ENCODE assay signal across 8 mouse cellular contexts in genomic region chr11:98863028-98863750, GRCm38 (mm10). TPM values are rescaled to one million over a fixed set of nuclear protein-coding genes. Genes with fewer than 3 reads are reported as not detected.
DNase-seq lines count a peak whose midpoint lies in the region; ATAC-seq and TF ChIP-seq lines count a peak whose summit lies in the region.

TSS of gene Wipf2 (plus strand) at chr11:98863638.

- peak within 1 kb of the TSS; percentile 72 for H3K4me2 ChIP-seq in embryonic facial prominence, embryonic 15.5 days (replicated peaks)
- H3K4me2 ChIP-seq in kidney, embryonic 15.5 days: peak within 1 kb of the TSS; percentile 79

- TF ChIP-seq CTCF in bone marrow, adult 2 months (IDR thresholded peaks at IDR 0.05; ENCODE audit: control insufficient read depth, insufficient read depth, low read length): peak; percentile 75

- peaks cover 18% of the 10 kb centered on the region for H3K36me3 ChIP-seq in embryonic facial prominence, embryonic 15.5 days
- peaks cover 23% of the 10 kb centered on the region for H3K36me3 ChIP-seq in heart, embryonic 10.5 days
- H3K36me3 ChIP-seq in kidney, embryonic 15.5 days: peaks cover 24% of the 10 kb centered on the region

- H3K27ac ChIP-seq in bone marrow, adult 2 months (ENCODE audit: control insufficient read depth, insufficient read depth, low read depth, low read length, poor library complexity): peak within 1 kb of the TSS; percentile 75
- peak within 1 kb of the TSS; percentile 93 for H3K27ac ChIP-seq in embryonic facial prominence, embryonic 15.5 days (replicated peaks)
- H3K27ac ChIP-seq in heart, embryonic 10.5 days: peak within 1 kb of the TSS; percentile 97
- H3K27ac ChIP-seq in kidney, embryonic 15.5 days: peak within 1 kb of the TSS; percentile 96

- H3K9ac ChIP-seq in embryonic facial prominence, embryonic 15.5 days: peak within 1 kb of the TSS; percentile 59
- peak within 1 kb of the TSS; percentile 71 for H3K9ac ChIP-seq in kidney, embryonic 15.5 days

- H3K4me1 ChIP-seq in bone marrow, adult 2 months (ENCODE audit: control insufficient read depth, insufficient read depth, low read length): no peaks in the 10 kb centered on the region; the same call in 1 of the 2 replicates
- H3K4me1 ChIP-seq in embryonic facial prominence, embryonic 15.5 days: peaks cover 15% of the 10 kb centered on the region
- peaks cover 27% of the 10 kb centered on the region for H3K4me1 ChIP-seq in heart, embryonic 10.5 days
- H3K4me1 ChIP-seq in kidney, embryonic 15.5 days: peaks cover 16% of the 10 kb centered on the region

- DNase-seq in 416B (ENCODE audit: low read depth): peak; percentile 95
- DNase-seq in heart, embryonic 10.5 days (ENCODE audit: low spot score): peak; percentile 98
- DNase-seq in liver: peak; percentile 95
- peak; percentile 96 to 98 for DNase-seq in spleen, postnatal 4 days (ENCODE audit: low spot score in 2 of 2)

- WGBS in bone marrow, adult 2 months: 6% methylated on average over 40 of the region's 41 CpGs
- 8% methylated on average over 40 of the region's 41 CpGs for WGBS in embryonic facial prominence, embryonic 15.5 days
- WGBS in heart, embryonic 10.5 days: 6% methylated on average over 41 of the region's 41 CpGs
- 6% methylated on average over 41 of the region's 41 CpGs for WGBS in kidney, embryonic 15.5 days

- TF ChIP-seq POLR2A in bone marrow, adult 2 months (IDR thresholded peaks at IDR 0.05; ENCODE audit: borderline replicate concordance, control insufficient read depth, low read depth, low read length): peak; percentile 59; the same call in 1 of the 2 replicates

- no peaks in the 10 kb centered on the region for H3K9me3 ChIP-seq in embryonic facial prominence, embryonic 15.5 days (replicated peaks)
- H3K9me3 ChIP-seq in heart, embryonic 10.5 days: no peaks in the 10 kb centered on the region
- H3K9me3 ChIP-seq in kidney, embryonic 15.5 days (replicated peaks): no peaks in the 10 kb centered on the region

- peak; percentile 93 for ATAC-seq in embryonic facial prominence, embryonic 15.5 days (ENCODE audit: insufficient number of reproducible peaks, low FRiP score, low TSS enrichment, low read depth)
- ATAC-seq in kidney, embryonic 15.5 days (replicated peaks; ENCODE audit: low FRiP score): peak; percentile 90
- ATAC-seq in monocyte, adult 5-6 weeks (replicated peaks; ENCODE audit: insufficient number of reproducible peaks, low FRiP score, low TSS enrichment, poor library complexity, severe bottlenecking): peak; percentile 94

- H3K27me3 ChIP-seq in embryonic facial prominence, embryonic 15.5 days: no peaks in the 10 kb centered on the region
- H3K27me3 ChIP-seq in heart, embryonic 10.5 days (ENCODE audit: insufficient read depth, poor library complexity, severe bottlenecking): no peaks in the 10 kb centered on the region
- H3K27me3 ChIP-seq in kidney, embryonic 15.5 days: no peaks in the 10 kb centered on the region; the same call in 1 of the 2 replicates

- peak within 1 kb of the TSS; percentile 88 for H3K4me3 ChIP-seq in bone marrow, adult 2 months (replicated peaks; ENCODE audit: control insufficient read depth, low read depth, low read length)
- H3K4me3 ChIP-seq in embryonic facial prominence, embryonic 15.5 days (replicated peaks): peak within 1 kb of the TSS; percentile 70
- peak within 1 kb of the TSS; percentile 92 for H3K4me3 ChIP-seq in heart, embryonic 10.5 days
- H3K4me3 ChIP-seq in kidney, embryonic 15.5 days (replicated peaks): peak within 1 kb of the TSS; percentile 75

RNA-seq across cellular contexts. Expression of gene Wipf2, which starts in this region (rescaled TPM):
- polyA plus RNA-seq in bone marrow, adult 2 months (2011; ENCODE audit: insufficient read depth, insufficient read length, low replicate concordance, missing spikeins): 5.9 and 11.3 TPM in 2 replicates
- polyA plus RNA-seq in embryonic facial prominence, embryonic 15.5 days (2015; fragmentation: Nextera tagmentation; extraction: Ambion mirVana): 4.8 and 5.3 TPM in 2 replicates
- polyA plus RNA-seq in heart, embryonic 10.5 days (2016; fragmentation: Nextera tagmentation; extraction: Ambion mirVana): 2.8 and 4.1 TPM in 2 replicates
- 4.2 and 5.2 TPM in 2 replicates for polyA plus RNA-seq in kidney, embryonic 15.5 days (2015; fragmentation: Nextera tagmentation; extraction: Ambion mirVana)
- total RNA-seq in monocyte, adult 5-6 weeks (2017): 5.3 to 13.1 TPM (median 7.1 TPM) in 3 replicates

Comparison
In these comparisons a context has a peak if more than half of its experiments do, and no peak if none do; other contexts are left out.
1. Peak in every context shown above with its lines: DNase-seq, ATAC-seq, H3K4me3 ChIP-seq and H3K27ac ChIP-seq.